Mouse (Mus musculus) CH12F3 (cell line): ENCODE measurements around the gene Rcvrn.

ENCODE experiments used
- in situ Hi-C: fragments of 300-500 bp; cut with MboI; formaldehyde crosslinking; loops from 2 replicates; pipeline ENCODE4 v1.14.3; 2020; ENCODE audit warnings: low sequenced_read_pairs

The Rcvrn gene

DNA sequence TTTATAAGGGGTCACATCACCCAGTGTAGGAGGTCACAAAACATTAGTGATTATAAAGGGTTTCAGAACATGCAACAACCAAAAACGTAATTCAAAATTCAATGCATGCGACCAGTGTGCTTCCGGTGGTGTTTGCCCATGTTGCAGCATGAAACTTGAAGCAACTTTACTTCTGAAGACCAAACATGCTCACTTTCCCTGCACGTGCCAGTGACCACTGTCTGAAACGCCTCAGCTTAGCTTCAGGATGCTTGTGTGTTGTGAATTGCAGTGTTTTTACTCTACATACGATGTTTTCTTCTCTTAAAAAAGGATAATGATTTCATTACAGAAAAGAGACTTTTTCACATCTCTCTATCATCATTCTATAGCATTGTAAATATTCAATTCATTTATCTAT, 43.2 kb downstream of the Rcvrn start:
- in situ Hi-C loops, result no loop called here

DNA sequence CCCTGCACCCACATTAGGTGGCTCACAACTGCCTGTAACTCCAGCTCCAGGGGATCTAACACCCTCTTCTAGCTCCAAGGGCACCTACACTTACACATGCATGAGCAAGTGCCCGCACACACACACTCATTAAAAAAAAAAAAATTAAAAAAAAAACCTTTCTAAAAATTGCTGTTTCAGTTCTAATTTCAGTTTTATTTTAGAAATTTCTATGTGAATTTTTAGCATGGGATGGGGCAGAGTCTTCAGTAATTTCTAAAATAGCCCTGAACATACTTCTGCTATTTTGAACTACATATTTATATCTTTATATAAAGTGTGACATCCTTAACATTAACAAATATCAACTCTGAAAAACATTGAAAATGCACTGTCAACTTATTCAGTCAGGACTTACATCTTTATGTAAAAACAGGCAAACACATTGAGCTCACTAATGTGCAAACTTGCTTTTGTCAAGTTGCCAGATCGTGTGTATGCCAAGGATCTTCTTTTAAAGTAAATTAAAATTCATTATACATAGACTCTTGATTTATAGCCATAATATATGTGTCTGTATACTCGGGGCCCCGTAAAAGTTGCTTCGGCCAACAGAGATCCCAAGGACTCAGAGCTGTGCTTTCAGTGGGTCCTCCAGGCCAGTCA, 43.8 kb downstream of the Rcvrn start:
- in situ Hi-C loops, result no loop called here

DNA sequence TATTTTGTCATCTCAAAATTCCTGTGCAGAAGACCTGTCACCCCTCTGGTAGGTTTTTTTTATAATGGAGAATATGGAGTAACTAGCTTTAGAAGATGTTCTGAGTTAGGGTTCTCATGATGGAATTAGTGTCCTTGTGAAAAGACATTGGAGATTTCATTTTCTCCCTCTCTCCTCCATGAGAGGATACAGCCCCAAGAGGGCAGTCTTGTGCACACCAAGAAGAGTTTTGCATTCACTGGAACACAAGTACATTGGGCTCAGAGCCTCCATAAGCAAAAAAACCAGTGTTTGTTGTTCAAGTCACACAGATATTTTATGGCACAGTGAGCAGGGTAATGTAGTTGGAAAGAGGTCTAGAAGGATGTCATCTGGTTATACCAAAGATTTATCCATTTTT, 46.4 kb downstream of the Rcvrn start:
- in situ Hi-C loops, result no loop called here
